Mouse (Mus musculus): ENCODE results near the gene Ankfn1. TPM values are rescaled to one million over a fixed set of nuclear protein-coding genes. Genes with fewer than 3 reads are reported as not detected.
A peak's percentile ranks its signal among the peaks of the same experiment; 100 is the strongest.

Ankfn1 gene
- polyA plus RNA-seq (2016; fragmentation: Nextera tagmentation; extraction: Ambion mirVana): 2.7 and 3.5 TPM in 2 replicates

GRCm38 (mm10) chr11:89777431-89777830 is at the start of gene Ankfn1:
Gene Ankfn1 (minus strand): TSS chr11:89777653.
- Histone ChIP-seq H3K36me3 (no peaks in the 10 kb centered on the region), H3K4me3 (no peak within 1 kb of the TSS), H3K27ac (replicated peaks) (no peak within 1 kb of the TSS), H3K27me3 (0 out of 2 replicates have a peak, but pooled peaks cover 3% of the 10 kb centered on the region), H3K4me1 (0 out of 2 replicates have a peak, but pooled peaks cover 3% of the 10 kb centered on the region), H3K9ac (replicated peaks) (no peak within 1 kb of the TSS), H3K9me3 (no peaks in the 10 kb centered on the region), H3K4me2 (replicated peaks) (no peak within 1 kb of the TSS)
- no peak for ATAC-seq (ENCODE audit: low FRiP score, low read depth)
- 49% methylated on average over 7 of the region's 7 CpGs for WGBS

GRCm38 (mm10) chr11:89823661-89824446 is 46.4 kb upstream of the Ankfn1 start:
- no peaks in the 10 kb centered on the region for H3K36me3 ChIP-seq
- no peaks in the 10 kb centered on the region for H3K9me3 ChIP-seq
- H3K27me3 ChIP-seq: no peaks in the 10 kb centered on the region
- ATAC-seq (ENCODE audit: low FRiP score, low read depth): no peak
- no peaks in the 10 kb centered on the region for H3K4me1 ChIP-seq
- no peak overlapping the region for H3K4me2 ChIP-seq (replicated peaks)
- H3K9ac ChIP-seq (replicated peaks): no peak overlapping the region
- WGBS: 78% methylated on average over 8 of the region's 8 CpGs
- no peak overlapping the region for H3K4me3 ChIP-seq
- H3K27ac ChIP-seq (replicated peaks): no peak overlapping the region

GRCm38 (mm10) chr11:89818594-89818993 is 41.1 kb upstream of the Ankfn1 start:
- no peaks in the 10 kb centered on the region for H3K27me3 ChIP-seq
- no peak overlapping the region for H3K4me2 ChIP-seq (replicated peaks)
- H3K9me3 ChIP-seq: no peaks in the 10 kb centered on the region
- WGBS: 30% methylated on average over 4 of the region's 4 CpGs
- no peak overlapping the region for H3K27ac ChIP-seq (replicated peaks)
- no peak overlapping the region for H3K9ac ChIP-seq (replicated peaks)
- no peaks in the 10 kb centered on the region for H3K36me3 ChIP-seq
- no peak; the same call in 1 of the 2 replicates for ATAC-seq (ENCODE audit: low FRiP score, low read depth)
- no peaks in the 10 kb centered on the region for H3K4me1 ChIP-seq
- H3K4me3 ChIP-seq: no peak overlapping the region

DNA sequence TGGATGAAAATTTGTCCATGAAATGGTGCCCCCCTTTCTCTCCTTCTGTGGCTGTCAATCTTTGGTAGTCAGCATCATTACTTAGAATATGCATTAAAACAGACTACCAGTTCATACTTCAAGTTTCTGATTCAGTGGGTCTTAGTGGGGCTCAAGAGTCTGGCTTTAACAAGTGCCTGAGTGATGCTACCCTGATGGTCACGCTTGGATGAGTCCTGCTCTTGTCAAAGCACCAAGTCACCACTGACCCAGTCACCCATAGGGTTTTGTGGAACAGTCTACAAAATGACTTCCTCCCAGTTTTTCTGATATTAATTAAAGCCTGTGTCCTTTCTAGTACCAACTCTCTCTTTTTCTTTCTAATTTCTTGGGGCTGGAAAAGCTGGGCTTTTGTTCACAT is 34.0 kb upstream of the Ankfn1 start:
- H3K4me2 ChIP-seq (replicated peaks): no peak overlapping the region
- H3K4me3 ChIP-seq: no peak overlapping the region
- no peak overlapping the region for H3K9ac ChIP-seq (replicated peaks)
- no peaks in the 10 kb centered on the region for H3K9me3 ChIP-seq
- no peak overlapping the region for H3K27ac ChIP-seq (replicated peaks)
- H3K4me1 ChIP-seq: no peaks in the 10 kb centered on the region
- no peak for ATAC-seq (ENCODE audit: low FRiP score, low read depth)
- 91% methylated on average over 1 of the region's 1 CpGs for WGBS
- H3K36me3 ChIP-seq: no peaks in the 10 kb centered on the region
- no peaks in the 10 kb centered on the region for H3K27me3 ChIP-seq

GRCm38 (mm10) chr11:89807998-89808397 is 30.5 kb upstream of the Ankfn1 start:
- no peak overlapping the region for H3K4me2 ChIP-seq (replicated peaks)

DNA sequence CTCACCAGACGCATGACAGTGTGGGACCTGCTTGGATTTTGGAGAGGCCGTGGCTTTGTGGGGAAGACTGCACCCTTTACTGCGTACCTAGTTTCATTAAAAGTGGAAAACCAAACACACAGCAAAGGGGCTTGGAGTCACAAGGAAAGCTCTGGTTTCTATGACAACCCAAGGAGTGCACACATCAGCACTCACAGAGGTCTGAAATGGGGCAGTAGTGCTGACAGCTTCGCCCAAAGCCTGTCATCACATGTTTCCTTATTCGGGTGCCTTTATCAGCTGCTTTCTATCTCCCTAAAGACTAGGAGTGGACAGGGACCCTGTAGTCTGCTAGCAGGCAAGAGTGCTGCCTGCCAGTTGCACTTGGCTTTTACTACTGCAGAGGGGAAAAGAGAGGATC is 27.4 kb upstream of the Ankfn1 start:
- Histone ChIP-seq H3K36me3 (no peaks in the 10 kb centered on the region), H3K4me2 (replicated peaks) (no peak overlapping the region; the same call in 1 of the 2 replicates)

More at GRCm38 (mm10) chr11:89807998-89808397, 30.5 kb upstream of the Ankfn1 start:
- Histone ChIP-seq H3K4me3 (no peak overlapping the region), H3K27me3 (no peaks in the 10 kb centered on the region), H3K9ac (replicated peaks) (no peak overlapping the region), H3K9me3 (no peaks in the 10 kb centered on the region), H3K27ac (replicated peaks) (no peak overlapping the region), H3K36me3 (no peaks in the 10 kb centered on the region), H3K4me1 (peaks cover 7% of the 10 kb centered on the region)
- no peak for ATAC-seq (ENCODE audit: low FRiP score, low read depth)
- WGBS: 79% methylated on average over 11 of the region's 11 CpGs

DNA sequence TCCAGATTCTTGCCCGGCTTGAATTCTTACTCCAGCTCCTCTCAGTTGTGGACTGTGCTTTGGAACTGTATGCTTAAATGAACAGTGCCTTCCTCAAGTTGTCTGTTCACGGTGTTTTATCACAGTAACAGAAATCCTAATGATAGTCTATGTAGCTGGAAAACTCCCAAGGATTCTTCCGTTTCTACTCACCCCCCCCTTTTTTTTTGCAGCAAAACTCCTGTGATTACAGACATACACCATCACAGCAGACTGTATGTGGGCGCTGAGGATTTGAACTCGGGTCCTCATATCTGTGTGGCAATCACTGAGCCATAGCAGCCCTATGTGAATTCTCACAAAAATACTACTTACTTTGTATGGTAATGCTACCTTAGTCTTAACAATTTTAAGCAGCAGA is 26.5 kb upstream of the Ankfn1 start:
- H3K4me3 ChIP-seq: no peak overlapping the region
- 79% methylated on average over 5 of the region's 5 CpGs for WGBS
- no peaks in the 10 kb centered on the region for H3K27me3 ChIP-seq
- H3K9me3 ChIP-seq: no peaks in the 10 kb centered on the region
- H3K27ac ChIP-seq (replicated peaks): no peak overlapping the region
- H3K9ac ChIP-seq (replicated peaks): no peak overlapping the region
- peaks cover 7% of the 10 kb centered on the region for H3K4me1 ChIP-seq
- no peaks in the 10 kb centered on the region for H3K36me3 ChIP-seq
- no peak for ATAC-seq (ENCODE audit: low FRiP score, low read depth)
- no peak overlapping the region for H3K4me2 ChIP-seq (replicated peaks)

More for the DNA sequence above, 27.4 kb upstream of the Ankfn1 start:
- WGBS: 42% methylated on average over 5 of the region's 5 CpGs
- H3K9me3 ChIP-seq: no peaks in the 10 kb centered on the region
- H3K4me3 ChIP-seq: no peak overlapping the region
- no peak for ATAC-seq (ENCODE audit: low FRiP score, low read depth)
- H3K9ac ChIP-seq (replicated peaks): no peak overlapping the region
- no peaks in the 10 kb centered on the region for H3K27me3 ChIP-seq
- peak overlapping the region; percentile 52 for H3K27ac ChIP-seq (replicated peaks)
- H3K4me1 ChIP-seq: peaks cover 7% of the 10 kb centered on the region

- H3K4me2 ChIP-seq (replicated peaks): no peak overlapping the region
- no peak overlapping the region for H3K9ac ChIP-seq (replicated peaks)
- H3K36me3 ChIP-seq: no peaks in the 10 kb centered on the region
- H3K9me3 ChIP-seq: no peaks in the 10 kb centered on the region
- no peaks in the 10 kb centered on the region for H3K27me3 ChIP-seq
- H3K27ac ChIP-seq (replicated peaks): no peak overlapping the region
- no peak for ATAC-seq (ENCODE audit: low FRiP score, low read depth)
- H3K4me3 ChIP-seq: no peak overlapping the region
- 83% methylated on average over 3 of the region's 3 CpGs for WGBS
- no peaks in the 10 kb centered on the region for H3K4me1 ChIP-seq
Measured at GRCm38 (mm10) chr11:89792709-89793108, 15.3 kb upstream of the Ankfn1 start.

DNA sequence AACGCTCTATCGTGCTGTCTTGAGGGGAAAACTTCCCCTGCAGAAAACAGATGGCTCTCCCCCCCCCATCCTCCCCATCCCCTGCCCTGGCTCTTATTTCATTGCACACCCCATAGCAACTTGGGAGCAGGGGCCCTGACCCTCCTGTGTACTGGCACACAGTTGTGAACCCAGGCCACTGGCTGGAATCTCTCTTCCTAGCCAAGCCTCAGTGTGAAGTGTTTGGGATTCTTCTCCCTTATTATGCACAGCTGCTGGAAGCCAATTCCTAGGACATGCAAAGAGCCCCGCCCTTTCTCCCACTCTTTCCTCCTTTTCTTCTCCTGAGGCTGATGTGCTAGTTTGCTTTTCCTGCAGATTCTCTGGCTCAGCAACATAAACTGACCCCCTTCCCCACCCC is 1.4 kb downstream of the Ankfn1 start:
- Histone ChIP-seq H3K36me3 (no peaks in the 10 kb centered on the region), H3K27me3 (0 out of 2 replicates have a peak, but pooled peaks cover 3% of the 10 kb centered on the region), H3K4me3 (no peak overlapping the region), H3K9me3 (no peaks in the 10 kb centered on the region), H3K27ac (replicated peaks) (no peak overlapping the region), H3K4me1 (0 out of 2 replicates have a peak, but pooled peaks cover 3% of the 10 kb centered on the region), H3K4me2 (replicated peaks) (no peak overlapping the region), H3K9ac (replicated peaks) (no peak overlapping the region)
- WGBS: 83% methylated on average over 3 of the region's 3 CpGs
- ATAC-seq (ENCODE audit: low FRiP score, low read depth): no peak

DNA sequence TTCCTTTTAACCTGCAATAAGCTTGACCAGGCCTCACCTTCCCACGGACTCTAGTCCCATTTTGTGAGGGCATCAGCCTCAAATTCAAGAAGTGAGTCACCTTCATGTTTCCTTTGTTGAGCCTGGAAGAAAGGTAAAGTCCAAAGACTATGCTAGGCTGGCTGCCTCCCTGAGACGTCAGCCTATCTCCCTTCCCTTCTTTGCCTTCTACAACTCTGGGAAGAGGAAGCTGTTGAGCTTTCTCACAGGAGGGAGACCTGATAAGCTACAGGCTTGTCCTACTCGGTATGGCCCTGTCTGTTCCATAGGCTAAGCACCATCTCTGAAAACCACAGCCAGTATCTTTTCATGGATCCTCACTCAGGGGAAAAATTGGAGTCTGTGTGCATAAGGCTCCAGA is 2.5 kb downstream of the Ankfn1 start:
- no peak for ATAC-seq (ENCODE audit: low FRiP score, low read depth)
- 84% methylated on average over 3 of the region's 3 CpGs for WGBS

GRCm38 (mm10) chr11:89772941-89773340 is 4.5 kb downstream of the Ankfn1 start:
- no peak overlapping the region for H3K4me3 ChIP-seq

More for the DNA sequence above, 2.5 kb downstream of the Ankfn1 start:
- H3K4me1 ChIP-seq: 0 out of 2 replicates have a peak, but pooled peaks cover 3% of the 10 kb centered on the region
- no peaks in the 10 kb centered on the region for H3K9me3 ChIP-seq
- no peak overlapping the region for H3K9ac ChIP-seq (replicated peaks)
- no peaks in the 10 kb centered on the region for H3K36me3 ChIP-seq
- 0 out of 2 replicates have a peak, but pooled peaks cover 3% of the 10 kb centered on the region for H3K27me3 ChIP-seq
- H3K4me3 ChIP-seq: no peak overlapping the region
- H3K27ac ChIP-seq (replicated peaks): no peak overlapping the region
- H3K4me2 ChIP-seq (replicated peaks): no peak overlapping the region

DNA sequence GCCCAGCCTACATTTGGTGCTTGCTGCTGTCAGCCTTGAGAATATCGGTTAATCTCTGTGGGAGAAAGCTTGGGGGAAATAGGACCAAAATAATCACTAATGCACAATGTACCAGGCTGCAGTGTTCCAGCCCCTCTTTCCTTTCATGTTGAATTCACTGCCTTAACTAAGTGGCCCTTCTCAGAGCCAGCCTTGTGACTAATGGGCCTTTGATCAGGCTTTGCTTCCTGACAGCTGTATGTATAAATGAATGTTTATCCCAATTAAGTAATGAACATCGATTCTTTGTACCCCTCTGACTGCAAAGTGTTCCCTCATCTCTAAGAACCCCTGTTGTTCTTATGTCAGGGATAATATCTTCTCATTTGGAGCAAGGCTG is 11.7 kb downstream of the Ankfn1 start:
- Histone ChIP-seq H3K27ac (replicated peaks) (0 out of 2 replicates have a peak overlapping the region, but pooled peaks have one; percentile 39), H3K4me1 (peaks cover 8% of the 10 kb centered on the region), H3K4me2 (replicated peaks) (no peak overlapping the region), H3K4me3 (no peak overlapping the region), H3K27me3 (no peaks in the 10 kb centered on the region; the same call in 1 of the 2 replicates), H3K9me3 (no peaks in the 10 kb centered on the region), H3K9ac (replicated peaks) (no peak overlapping the region), H3K36me3 (no peaks in the 10 kb centered on the region)
- peak; percentile 68 for ATAC-seq (ENCODE audit: low FRiP score, low read depth)
- WGBS: 19% methylated on average over 2 of the region's 2 CpGs

More at GRCm38 (mm10) chr11:89772941-89773340, 4.5 kb downstream of the Ankfn1 start:
- no peak for ATAC-seq (ENCODE audit: low FRiP score, low read depth)
- H3K4me2 ChIP-seq (replicated peaks): no peak overlapping the region
- H3K4me1 ChIP-seq: 0 out of 2 replicates have a peak, but pooled peaks cover 3% of the 10 kb centered on the region
- peaks cover 3% of the 10 kb centered on the region; the same call in 1 of the 2 replicates for H3K27me3 ChIP-seq
- H3K27ac ChIP-seq (replicated peaks): no peak overlapping the region
- no peak overlapping the region for H3K9ac ChIP-seq (replicated peaks)
- H3K9me3 ChIP-seq: no peaks in the 10 kb centered on the region
- WGBS: 88% methylated on average over 2 of the region's 2 CpGs
- H3K36me3 ChIP-seq: no peaks in the 10 kb centered on the region

Measured in midbrain, embryonic 12.5 days (tissue).